Mouse (Mus musculus) limb, embryonic 15.5 days (tissue): ENCODE measurements around the gene Dhodh. TPM values are rescaled to one million over a fixed set of nuclear protein-coding genes. Genes with fewer than 3 reads are reported as not detected.

Experiments used
- polyA plus RNA-seq: library from polyadenylated mRNA; unstranded; fragments of >200 nt; fragmentation: Nextera tagmentation; extraction: Ambion mirVana; gene quantifications from 2 replicates; pipeline ENCODE4 v1.2.1, GENCODE M21; 2015

Gene Dhodh
- polyA plus RNA-seq, 1 experiment from 2014 or later: 41.8 TPM

Other genes with a start within 250 kb of the Dhodh start
- gene Pmfbp1, start 114.6 kb downstream of the Dhodh start, polyA plus RNA-seq: 0.12 and 0.27 TPM in 2 replicates
- 22.4 TPM in 2 replicates for gene Dhx38, start 42.8 kb downstream of the Dhodh start, polyA plus RNA-seq
- gene Txnl4b, start 42.8 kb downstream of the Dhodh start, polyA plus RNA-seq: 22.0 and 23.8 TPM in 2 replicates
- gene Hp, start 29.5 kb downstream of the Dhodh start, polyA plus RNA-seq: 4.0 and 4.6 TPM in 2 replicates
- gene Pkd1l3, start 5.8 kb upstream of the Dhodh start, polyA plus RNA-seq: 0.22 and 0.41 TPM in 2 replicates
- 145 and 153 TPM in 2 replicates for gene Ist1, start 84.6 kb upstream of the Dhodh start, polyA plus RNA-seq
- gene Zfp821, start 96.9 kb upstream of the Dhodh start, polyA plus RNA-seq: 20.9 and 23.7 TPM in 2 replicates
- 6.4 and 7.6 TPM in 2 replicates for gene Atxn1l, start 129.1 kb upstream of the Dhodh start, polyA plus RNA-seq
- 33.0 and 38.1 TPM in 2 replicates for gene Ap1g1, start 169.9 kb upstream of the Dhodh start, polyA plus RNA-seq